Mouse (Mus musculus): ENCODE measurements at regions not wholly inside any gene's neighbourhood (a gene's known extent, or its start where the extent isn't known, plus 50 kb on each side); places are given as distances from the start of the nearest gene placed in this dataset.

GRCm38 (mm10) chr1:16007809-16008208 is 85.3 kb downstream of the 4930444P10Rik start:
- 80% methylated on average over 3 of the region's 3 CpGs for WGBS

DNA sequence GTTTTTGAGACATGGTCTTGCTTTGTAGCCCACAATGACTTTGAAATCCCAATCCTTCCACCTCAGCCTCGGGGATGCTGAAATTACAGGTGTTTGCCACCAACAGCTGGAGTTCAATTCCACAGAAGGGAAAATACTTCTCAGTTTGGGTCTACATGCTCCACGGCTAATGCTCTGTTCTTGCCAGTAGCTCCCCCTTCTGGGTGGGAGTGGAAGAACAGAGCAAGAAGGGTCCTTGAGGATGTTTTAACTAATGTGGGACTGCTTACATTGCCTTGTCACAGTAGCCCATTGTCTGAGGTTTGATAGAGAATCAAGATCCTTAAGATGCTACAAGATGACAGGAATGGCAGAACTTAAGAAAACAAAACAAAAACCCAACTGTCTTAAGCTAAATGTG is 86.2 kb downstream of the 4930444P10Rik start:
- 75% methylated on average over 2 of the region's 2 CpGs for WGBS
- no peaks in the 10 kb centered on the region for H3K36me3 ChIP-seq
- H3K9me3 ChIP-seq, result no peaks in the 10 kb centered on the region
- ATAC-seq, result no peak
- no peak overlapping the region for H3K9ac ChIP-seq (replicated peaks)
- no peaks in the 10 kb centered on the region for H3K4me1 ChIP-seq (replicated peaks)
- no peaks in the 10 kb centered on the region for H3K27me3 ChIP-seq
- no peak overlapping the region for H3K4me2 ChIP-seq (replicated peaks)
- no peak overlapping the region for H3K4me3 ChIP-seq (replicated peaks)
- no peak overlapping the region for H3K27ac ChIP-seq

More at GRCm38 (mm10) chr1:16007809-16008208, 85.3 kb downstream of the 4930444P10Rik start:
- Histone ChIP-seq H3K4me3 (replicated peaks) (no peak overlapping the region), H3K27me3 (no peaks in the 10 kb centered on the region), H3K4me2 (replicated peaks) (no peak overlapping the region), H3K9me3 (no peaks in the 10 kb centered on the region), H3K9ac (replicated peaks) (no peak overlapping the region), H3K27ac (no peak overlapping the region), H3K4me1 (replicated peaks) (no peaks in the 10 kb centered on the region), H3K36me3 (no peaks in the 10 kb centered on the region)
- no peak for ATAC-seq

DNA sequence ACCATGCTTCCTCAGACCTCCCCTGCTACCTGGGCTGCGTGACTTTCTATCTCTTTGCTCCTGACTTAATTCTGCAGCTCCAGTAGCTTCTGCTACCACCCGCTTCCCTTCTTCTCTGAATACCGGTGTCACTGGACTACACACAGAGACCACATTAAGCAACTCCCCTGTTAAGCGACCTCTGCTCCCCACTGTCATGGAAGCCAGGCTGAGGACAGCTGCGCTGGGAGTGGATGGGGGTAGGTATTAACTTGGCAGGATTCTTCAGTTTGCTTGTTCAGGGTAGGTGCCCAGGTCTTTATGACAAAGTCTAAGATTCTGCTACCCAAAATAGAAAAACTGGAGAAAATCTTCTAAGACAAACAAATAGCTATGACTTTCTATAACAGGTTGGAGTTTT is 96.0 kb downstream of the 4930444P10Rik start:
- no peaks in the 10 kb centered on the region for H3K9me3 ChIP-seq
- H3K36me3 ChIP-seq, result no peaks in the 10 kb centered on the region
- no peaks in the 10 kb centered on the region for H3K4me1 ChIP-seq (replicated peaks)
- no peak overlapping the region for H3K27ac ChIP-seq
- H3K9ac ChIP-seq (replicated peaks), result no peak overlapping the region
- no peak overlapping the region for H3K4me3 ChIP-seq (replicated peaks)
- no peak overlapping the region for H3K4me2 ChIP-seq (replicated peaks)
- no peak for ATAC-seq
- H3K27me3 ChIP-seq, result no peaks in the 10 kb centered on the region
- 76% methylated on average over 5 of the region's 5 CpGs for WGBS

GRCm38 (mm10) chr1:15996341-15996740 is 96.8 kb downstream of the 4930444P10Rik start:
- Histone ChIP-seq H3K27me3 (no peaks in the 10 kb centered on the region), H3K9me3 (no peaks in the 10 kb centered on the region), H3K4me3 (replicated peaks) (no peak overlapping the region), H3K36me3 (no peaks in the 10 kb centered on the region), H3K9ac (replicated peaks) (no peak overlapping the region), H3K4me1 (replicated peaks) (no peaks in the 10 kb centered on the region), H3K4me2 (replicated peaks) (no peak overlapping the region), H3K27ac (no peak overlapping the region)
- WGBS, result 73% methylated on average over 2 of the region's 2 CpGs
- ATAC-seq, result no peak

GRCm38 (mm10) chr1:15993561-15994410 is 99.3 kb downstream of the 4930444P10Rik start:
- no peaks in the 10 kb centered on the region for H3K9me3 ChIP-seq
- no peak overlapping the region for H3K27ac ChIP-seq
- no peaks in the 10 kb centered on the region for H3K36me3 ChIP-seq
- WGBS, result 47% methylated on average over 4 of the region's 4 CpGs
- no peak overlapping the region for H3K4me3 ChIP-seq (replicated peaks)
- no peak overlapping the region for H3K4me2 ChIP-seq (replicated peaks)
- no peak overlapping the region for H3K9ac ChIP-seq (replicated peaks)
- ATAC-seq, result peak; percentile 84
- H3K4me1 ChIP-seq (replicated peaks), result no peaks in the 10 kb centered on the region
- H3K27me3 ChIP-seq, result no peaks in the 10 kb centered on the region

DNA sequence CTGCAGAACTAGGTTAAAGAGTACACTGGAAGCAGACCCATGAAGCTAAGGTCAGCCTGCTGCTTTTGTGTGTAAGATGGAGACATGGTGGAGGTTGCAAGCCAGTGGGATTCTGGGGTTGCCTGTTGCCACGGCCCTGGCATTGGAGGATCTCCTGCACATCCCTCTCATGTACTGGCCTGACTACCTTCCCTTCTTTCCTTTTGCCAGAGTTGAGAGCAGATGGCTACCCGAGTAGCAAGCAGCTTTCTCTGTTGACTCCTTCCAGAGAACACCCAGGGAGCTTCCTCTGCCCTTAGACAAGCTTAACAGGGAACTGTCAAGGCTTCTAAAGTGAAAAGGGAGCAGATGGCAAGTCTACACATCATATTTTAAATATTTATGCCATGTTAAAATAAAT is 102.1 kb downstream of the 4930444P10Rik start:
- 59% methylated on average over 2 of the region's 2 CpGs for WGBS
- ATAC-seq, result no peak

DNA sequence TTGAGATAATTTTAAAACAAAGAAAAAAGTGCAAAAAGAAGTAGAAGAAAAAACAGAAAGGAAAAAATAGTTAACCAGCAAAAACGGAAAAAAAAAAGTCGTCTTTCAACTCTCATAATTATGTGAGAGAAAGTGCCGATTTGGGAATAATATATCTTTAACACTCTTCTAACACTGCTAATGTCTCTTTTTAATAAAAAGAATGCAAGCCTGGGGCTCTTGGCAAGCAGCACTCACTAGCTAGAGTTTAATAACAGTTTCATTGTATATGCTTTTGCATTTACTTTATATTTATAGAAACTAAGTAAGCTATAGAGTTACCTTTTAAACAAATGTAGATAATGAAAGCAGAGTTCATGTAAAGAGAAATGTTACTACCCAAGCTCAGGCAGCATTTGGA is 107.5 kb downstream of the 4930444P10Rik start:
- H3K36me3 ChIP-seq, result no peaks in the 10 kb centered on the region
- WGBS, result 89% methylated on average over 3 of the region's 3 CpGs
- no peak overlapping the region for H3K4me2 ChIP-seq (replicated peaks)
- H3K4me3 ChIP-seq (replicated peaks), result no peak overlapping the region
- no peaks in the 10 kb centered on the region for H3K27me3 ChIP-seq
- H3K4me1 ChIP-seq (replicated peaks), result no peaks in the 10 kb centered on the region
- H3K9ac ChIP-seq (replicated peaks), result no peak overlapping the region
- H3K9me3 ChIP-seq, result no peaks in the 10 kb centered on the region
- ATAC-seq, result no peak
- no peak overlapping the region for H3K27ac ChIP-seq

More for the DNA sequence above, 102.1 kb downstream of the 4930444P10Rik start:
- no peaks in the 10 kb centered on the region for H3K4me1 ChIP-seq (replicated peaks)
- no peaks in the 10 kb centered on the region for H3K36me3 ChIP-seq
- H3K4me2 ChIP-seq (replicated peaks), result no peak overlapping the region
- H3K9ac ChIP-seq (replicated peaks), result no peak overlapping the region
- no peak overlapping the region for H3K27ac ChIP-seq
- H3K27me3 ChIP-seq, result no peaks in the 10 kb centered on the region
- no peaks in the 10 kb centered on the region for H3K9me3 ChIP-seq
- no peak overlapping the region for H3K4me3 ChIP-seq (replicated peaks)

DNA sequence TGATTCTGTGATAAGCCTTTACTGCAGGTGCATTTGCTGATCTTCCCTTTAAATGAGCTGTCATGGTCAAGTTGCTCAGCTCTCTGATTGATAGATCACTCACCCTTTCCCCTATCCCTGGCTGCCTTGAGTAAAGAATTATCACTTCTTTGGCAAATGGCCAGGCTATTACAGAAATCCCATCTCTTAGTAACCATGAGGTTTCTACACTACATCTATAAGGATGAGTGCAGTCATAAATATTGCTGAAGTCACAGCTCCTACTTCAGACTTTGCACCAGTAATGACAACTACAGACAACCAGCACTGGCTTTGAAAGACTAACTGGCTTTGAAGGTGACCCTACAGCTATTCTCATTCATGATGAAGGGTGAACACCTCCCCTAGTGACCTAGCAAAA is 113.8 kb downstream of the 4930444P10Rik start:
- no peaks in the 10 kb centered on the region for H3K36me3 ChIP-seq
- H3K9ac ChIP-seq (replicated peaks), result no peak overlapping the region
- H3K4me2 ChIP-seq (replicated peaks), result no peak overlapping the region
- H3K27me3 ChIP-seq, result no peaks in the 10 kb centered on the region
- H3K4me3 ChIP-seq (replicated peaks), result no peak overlapping the region
- no peak for ATAC-seq
- H3K9me3 ChIP-seq, result no peaks in the 10 kb centered on the region
- no peaks in the 10 kb centered on the region for H3K4me1 ChIP-seq (replicated peaks)
- no peak overlapping the region for H3K27ac ChIP-seq

DNA sequence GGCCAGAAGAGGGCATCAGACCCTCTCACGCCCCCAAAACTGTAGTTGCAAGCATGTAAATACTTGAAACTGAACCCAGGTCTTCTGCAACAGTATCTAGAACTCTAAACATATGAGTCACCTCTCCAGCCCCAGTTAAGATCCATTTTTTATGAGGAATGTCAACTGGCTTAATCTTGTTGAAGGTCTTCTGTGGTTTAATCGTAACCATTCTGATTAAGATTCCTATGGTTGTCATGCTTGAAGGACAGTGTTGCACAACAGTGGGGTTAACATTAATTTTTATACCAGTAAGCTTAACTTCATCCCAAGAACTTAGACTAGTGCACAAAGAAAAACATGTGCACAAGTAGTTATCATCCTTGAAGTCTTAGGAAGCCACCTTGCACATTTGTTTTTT is 133.5 kb downstream of the 4930444P10Rik start:
- no peaks in the 10 kb centered on the region for H3K9me3 ChIP-seq
- H3K36me3 ChIP-seq, result no peaks in the 10 kb centered on the region
- H3K9ac ChIP-seq (replicated peaks), result no peak overlapping the region
- H3K27me3 ChIP-seq, result no peaks in the 10 kb centered on the region
- no peak overlapping the region for H3K4me2 ChIP-seq (replicated peaks)
- H3K27ac ChIP-seq, result no peak overlapping the region
- WGBS, result 87% methylated on average over 2 of the region's 2 CpGs
- H3K4me1 ChIP-seq (replicated peaks), result no peaks in the 10 kb centered on the region
- ATAC-seq, result no peak
- H3K4me3 ChIP-seq (replicated peaks), result no peak overlapping the region

- no peak overlapping the region for H3K4me2 ChIP-seq (replicated peaks)
- no peak for ATAC-seq
- no peak overlapping the region for H3K9ac ChIP-seq (replicated peaks)
- no peak overlapping the region for H3K27ac ChIP-seq
- no peaks in the 10 kb centered on the region for H3K36me3 ChIP-seq
- no peak overlapping the region for H3K4me3 ChIP-seq (replicated peaks)
- WGBS, result 32% methylated on average over 1 of the region's 1 CpGs
- H3K9me3 ChIP-seq, result no peaks in the 10 kb centered on the region
- H3K4me1 ChIP-seq (replicated peaks), result no peaks in the 10 kb centered on the region
- no peaks in the 10 kb centered on the region for H3K27me3 ChIP-seq
Observed at GRCm38 (mm10) chr1:15958661-15959060, 134.5 kb downstream of the 4930444P10Rik start.

- no peaks in the 10 kb centered on the region for H3K9me3 ChIP-seq
- ATAC-seq, result no peak
- 78% methylated on average over 4 of the region's 4 CpGs for WGBS
- no peak overlapping the region for H3K4me2 ChIP-seq (replicated peaks)
- no peaks in the 10 kb centered on the region for H3K4me1 ChIP-seq (replicated peaks)
- no peaks in the 10 kb centered on the region for H3K36me3 ChIP-seq
- no peaks in the 10 kb centered on the region for H3K27me3 ChIP-seq
- H3K27ac ChIP-seq, result no peak overlapping the region
- H3K4me3 ChIP-seq (replicated peaks), result no peak overlapping the region
- H3K9ac ChIP-seq (replicated peaks), result no peak overlapping the region
Observed at GRCm38 (mm10) chr1:15943662-15944061, 149.5 kb downstream of the 4930444P10Rik start.

- H3K4me2 ChIP-seq (replicated peaks), result no peak overlapping the region
- H3K4me1 ChIP-seq (replicated peaks), result no peaks in the 10 kb centered on the region
- H3K4me3 ChIP-seq (replicated peaks), result no peak overlapping the region
- no peaks in the 10 kb centered on the region for H3K9me3 ChIP-seq
- H3K9ac ChIP-seq (replicated peaks), result no peak overlapping the region
- no peak overlapping the region for H3K27ac ChIP-seq
- no peaks in the 10 kb centered on the region for H3K36me3 ChIP-seq
- no peaks in the 10 kb centered on the region for H3K27me3 ChIP-seq
- ATAC-seq, result no peak
- WGBS, result 47% methylated on average over 1 of the region's 1 CpGs
Observed at GRCm38 (mm10) chr1:15943041-15943440, 150.1 kb downstream of the 4930444P10Rik start.

Data from midbrain, embryonic 13.5 days (tissue).